Mouse (Mus musculus): Measurements from ENCODE around the gene Gpat2. TPM values are rescaled to one million over a fixed set of nuclear protein-coding genes. Genes with fewer than 3 reads are reported as not detected.

The Gpat2 gene
- polyA plus RNA-seq, 1 experiment from 2014 or later, result 0.22 TPM

DNA sequence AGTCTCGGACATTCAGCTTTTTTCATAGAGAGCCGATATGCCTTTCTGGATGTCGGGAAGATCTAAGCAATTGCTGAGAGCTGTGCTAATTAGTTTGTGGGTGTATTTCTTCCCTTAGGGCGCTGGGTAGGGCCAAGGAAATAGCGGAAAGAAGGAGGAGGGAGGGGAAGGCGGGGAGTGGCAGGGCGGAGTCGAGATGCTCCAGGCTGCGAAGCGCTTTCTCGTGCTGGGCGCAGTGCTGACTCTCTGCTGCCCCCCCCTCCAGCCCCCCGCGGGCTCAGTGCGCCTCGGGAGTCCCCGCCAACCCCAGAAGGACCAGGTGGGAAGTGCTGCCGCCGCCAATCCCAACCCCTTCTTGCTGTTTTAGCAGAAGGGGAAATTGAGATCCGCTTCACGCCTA lies 58.0 kb downstream of the Gpat2 start:
- peak overlapping the region; percentile 13; the same call in 1 of the 2 replicates for H3K27ac ChIP-seq (ENCODE audit: low read length)
- ATAC-seq (ENCODE audit: low FRiP score, low TSS enrichment), result peak; percentile 30; the same call in 1 of the 2 replicates

DNA sequence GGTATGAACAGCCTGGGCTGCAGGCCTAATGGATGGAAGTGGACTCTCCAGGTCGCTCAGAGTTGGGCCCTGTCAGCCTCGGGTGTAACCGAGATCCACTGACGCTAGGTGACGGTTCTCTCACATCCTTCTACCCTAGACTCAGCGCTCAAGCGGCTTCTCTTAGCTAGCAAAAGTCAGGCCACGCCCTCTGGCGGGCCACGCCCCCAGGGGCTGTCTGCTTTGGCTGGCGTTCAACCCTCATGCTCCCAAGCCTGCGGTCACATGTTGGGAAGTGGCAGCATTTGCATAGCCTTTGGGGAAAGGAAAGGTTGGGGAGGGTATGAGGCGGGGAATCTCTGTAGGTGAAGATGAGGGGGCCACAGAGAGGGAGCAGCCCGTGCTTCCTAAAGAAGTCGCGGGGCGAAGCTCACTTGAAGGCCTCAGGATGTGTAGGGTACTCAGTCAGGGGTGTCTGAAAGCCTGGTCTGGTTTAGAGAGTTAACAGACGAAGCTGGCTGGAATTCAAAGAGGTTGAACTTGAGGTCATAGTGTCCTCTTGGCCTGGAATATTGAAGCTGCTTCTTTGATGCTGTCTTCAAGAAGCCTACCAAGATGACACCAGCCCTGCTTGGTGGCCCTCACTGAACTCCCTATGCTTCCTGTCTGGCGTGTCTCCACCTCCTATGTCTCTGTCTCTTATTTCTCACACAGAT lies 59.6 kb downstream of the Gpat2 start:
- no peaks in the 10 kb centered on the region for H3K36me3 ChIP-seq (ENCODE audit: insufficient read depth, low read length)
- H3K9ac ChIP-seq (replicated peaks; ENCODE audit: low read length), result 0 out of 2 replicates have a peak overlapping the region, but pooled peaks have one; percentile 31
- peaks cover 34% of the 10 kb centered on the region for H3K4me1 ChIP-seq (ENCODE audit: insufficient read depth, low read length)
- H3K9me3 ChIP-seq (ENCODE audit: low read length), result no peaks in the 10 kb centered on the region
- peak overlapping the region; percentile 30 for H3K4me3 ChIP-seq (ENCODE audit: low read length)
- peak overlapping the region; percentile 55 for H3K4me2 ChIP-seq (replicated peaks; ENCODE audit: low read depth, low read length)
- H3K27me3 ChIP-seq (ENCODE audit: insufficient read depth, low read length), result peaks cover 58% of the 10 kb centered on the region
- 8% methylated on average over 19 of the region's 19 CpGs for WGBS
- peak; percentile 56 for ATAC-seq (ENCODE audit: low FRiP score, low TSS enrichment)
- H3K27ac ChIP-seq (ENCODE audit: low read length), result no peak overlapping the region

More for the DNA sequence above, 58.0 kb downstream of the Gpat2 start:
- Histone ChIP-seq H3K27me3 (ENCODE audit: insufficient read depth, low read length) (peaks cover 58% of the 10 kb centered on the region), H3K9ac (replicated peaks; ENCODE audit: low read length) (peak overlapping the region; percentile 65), H3K4me2 (replicated peaks; ENCODE audit: low read depth, low read length) (peak overlapping the region; percentile 95), H3K9me3 (ENCODE audit: low read length) (no peaks in the 10 kb centered on the region), H3K36me3 (ENCODE audit: insufficient read depth, low read length) (no peaks in the 10 kb centered on the region), H3K4me1 (ENCODE audit: insufficient read depth, low read length) (peaks cover 34% of the 10 kb centered on the region), H3K4me3 (ENCODE audit: low read length) (peak overlapping the region; percentile 66)
- WGBS, result under 1% methylated on average over 21 of the region's 21 CpGs

Other genes starting within 250 kb of the Gpat2 start
- 1.6 and 2.1 TPM in 2 replicates for gene 1810024B03Rik, start 216.9 kb upstream of the Gpat2 start, polyA plus RNA-seq (2015; fragmentation: Nextera tagmentation; extraction: Ambion mirVana)
- gene Snrnp200, start 216.8 kb upstream of the Gpat2 start, polyA plus RNA-seq (2015; fragmentation: Nextera tagmentation; extraction: Ambion mirVana), result 67.2 and 70.5 TPM in 2 replicates
- gene Ciao1, start 177.4 kb upstream of the Gpat2 start, polyA plus RNA-seq (2015; fragmentation: Nextera tagmentation; extraction: Ambion mirVana), result 74.2 and 81.7 TPM in 2 replicates
- gene Tmem127, start 177.3 kb upstream of the Gpat2 start, polyA plus RNA-seq (2015; fragmentation: Nextera tagmentation; extraction: Ambion mirVana), result 29.0 and 29.5 TPM in 2 replicates
- 76.1 and 84.9 TPM in 2 replicates for gene Stard7, start 155.0 kb upstream of the Gpat2 start, polyA plus RNA-seq (2015; fragmentation: Nextera tagmentation; extraction: Ambion mirVana)
- gene Dusp2, start 89.0 kb upstream of the Gpat2 start, polyA plus RNA-seq (2015; fragmentation: Nextera tagmentation; extraction: Ambion mirVana), result 7.8 and 8.3 TPM in 2 replicates
- gene Astl, start 86.6 kb upstream of the Gpat2 start, polyA plus RNA-seq (2015; fragmentation: Nextera tagmentation; extraction: Ambion mirVana), result not detected in 2 replicates
- 7.2 and 7.8 TPM in 2 replicates for gene Adra2b, start 62.0 kb upstream of the Gpat2 start, polyA plus RNA-seq (2015; fragmentation: Nextera tagmentation; extraction: Ambion mirVana)
- gene Fahd2a, start 19.4 kb downstream of the Gpat2 start, polyA plus RNA-seq (2015; fragmentation: Nextera tagmentation; extraction: Ambion mirVana), result 37.0 and 39.0 TPM in 2 replicates
- gene Kcnip3, start 96.9 kb downstream of the Gpat2 start, polyA plus RNA-seq (2015; fragmentation: Nextera tagmentation; extraction: Ambion mirVana), result 3.4 and 4.7 TPM in 2 replicates
- gene Prom2, start 116.3 kb downstream of the Gpat2 start, polyA plus RNA-seq (2015; fragmentation: Nextera tagmentation; extraction: Ambion mirVana), result 2.7 and 3.0 TPM in 2 replicates
- gene Zfp661, start 161.9 kb downstream of the Gpat2 start, polyA plus RNA-seq (2015; fragmentation: Nextera tagmentation; extraction: Ambion mirVana), result 5.1 and 5.6 TPM in 2 replicates
- 147 and 148 TPM in 2 replicates for gene Mrps5, start 162.0 kb downstream of the Gpat2 start, polyA plus RNA-seq (2015; fragmentation: Nextera tagmentation; extraction: Ambion mirVana)
- gene Mal, start 231.5 kb downstream of the Gpat2 start, polyA plus RNA-seq (2015; fragmentation: Nextera tagmentation; extraction: Ambion mirVana), result 59.5 and 59.7 TPM in 2 replicates